Mouse (Mus musculus) intestine, embryonic 16.5 days (tissue): Measurements from ENCODE around the gene Smarcc1. TPM values are rescaled to one million over a fixed set of nuclear protein-coding genes. Genes with fewer than 3 reads are reported as not detected.
A peak's percentile ranks its signal among the peaks of the same experiment; 100 is the strongest.

ENCODE experiments used
- ATAC-seq: fragments of 200-750 bp; cut with Nextera tagmentation; 2 replicates; pipeline ENCODE4 v1.8.0; 2017; ENCODE audit warnings: moderate TSS enrichment, moderate library complexity
- H3K27ac ChIP-seq: fragments of 300-500 bp; sonication (generic); 2 replicates; pipeline ENCODE4 v1.5.1; 2014; ENCODE audit warnings: mild to moderate bottlenecking, low read length
- H3K27me3 ChIP-seq: fragments of 300-500 bp; sonication (generic); replicated peaks from 2 replicates; pipeline ENCODE4 v1.6.1; 2014; ENCODE audit warnings: low read length, control low read depth, mixed read lengths; ENCODE audit not compliant: control insufficient read depth, insufficient read depth
- H3K36me3 ChIP-seq: fragments of 300-500 bp; sonication (generic); 2 replicates; pipeline ENCODE4 v1.6.1; 2014; ENCODE audit warnings: low read length, control low read depth; ENCODE audit not compliant: control insufficient read depth, insufficient read depth
- H3K4me1 ChIP-seq: fragments of 300-500 bp; sonication (generic); 2 replicates; pipeline ENCODE4 v1.6.1; 2014; ENCODE audit warnings: low read length, control low read depth, mixed read lengths; ENCODE audit not compliant: control insufficient read depth, insufficient read depth
- H3K4me2 ChIP-seq: fragments of 300-500 bp; sonication (generic); 2 replicates; pipeline ENCODE4 v1.6.1; 2014; ENCODE audit warnings: low read depth, low read length, control low read depth
- H3K4me3 ChIP-seq: fragments of 300-500 bp; sonication (generic); 2 replicates; pipeline ENCODE4 v1.5.1; 2014; ENCODE audit warnings: mild to moderate bottlenecking, low read length
- H3K9ac ChIP-seq: fragments of 300-500 bp; sonication (generic); 2 replicates; pipeline ENCODE4 v1.6.1; 2014; ENCODE audit warnings: low read depth, low read length
- H3K9me3 ChIP-seq: fragments of 300-500 bp; sonication (generic); 2 replicates; pipeline ENCODE4 v1.6.1; 2016; ENCODE audit warnings: low read length, control low read depth; ENCODE audit not compliant: control insufficient read depth
- WGBS: fragments of 180-500 bp; shearing (Covaris S2); extraction: QIAGEN DNeasy Blood & Tissue Kit; methylation state at CpG from one replicate; pipeline ENCODE4 v1.1.7; 2014; 5-methylcytosine and 5-hydroxymethylcytosine counted together
- microRNA-seq: library from miRNA; unstranded; fragments of <30 nt; microRNA quantifications from one replicate; pipeline ENCODE4, GENCODE M21; 2016
- polyA plus RNA-seq: library from polyadenylated mRNA; unstranded; fragments of >200 nt; fragmentation: Nextera tagmentation; extraction: Ambion mirVana; gene quantifications from 2 replicates; pipeline ENCODE4 v1.2.1, GENCODE M21; 2015

Gene Smarcc1
- polyA plus RNA-seq, 1 experiment from 2014 or later = 60.8 TPM

GRCm38 (mm10) chr9:110287321-110287924 is 169.9 kb downstream of the Smarcc1 start:
- Histone ChIP-seq H3K36me3 (no peaks in the 10 kb centered on the region), H3K27me3 (no peaks in the 10 kb centered on the region), H3K27ac (no peak overlapping the region), H3K4me2 (no peak overlapping the region), H3K4me3 (no peak overlapping the region), H3K9ac (no peak overlapping the region), H3K9me3 (no peaks in the 10 kb centered on the region), H3K4me1 (no peaks in the 10 kb centered on the region)
- no peak for ATAC-seq
- WGBS = 74% methylated on average over 7 of the region's 7 CpGs

Small RNA genes lying within 50 kb of the gene (microRNA-seq; reads per million reads assigned to microRNA genes)
- gene Mir6236 = 110 reads per million, percentile 50 among the genes with 10 or more reads in this experiment

Other genes with a start within 250 kb of the Smarcc1 start
- 31.2 and 31.3 TPM in 2 replicates for gene Cdc25a, start 242.1 kb upstream of the Smarcc1 start, polyA plus RNA-seq
- 52.8 and 57.2 TPM in 2 replicates for gene Map4, start 186.2 kb upstream of the Smarcc1 start, polyA plus RNA-seq
- gene Dhx30, start 122 bp downstream of the Smarcc1 start, polyA plus RNA-seq = 77.2 and 83.9 TPM in 2 replicates
- 2.4 and 2.7 TPM in 2 replicates for gene Cspg5, start 126.1 kb downstream of the Smarcc1 start, polyA plus RNA-seq
- gene Elp6, start 187.5 kb downstream of the Smarcc1 start, polyA plus RNA-seq = 19.9 and 20.5 TPM in 2 replicates
- gene Scap, start 215.6 kb downstream of the Smarcc1 start, polyA plus RNA-seq = 25.2 and 26.8 TPM in 2 replicates